Mouse (Mus musculus) gastrocnemius, postnatal 25 days (tissue): ENCODE data around the gene Cldn4. TPM values are rescaled to one million over a fixed set of nuclear protein-coding genes. Genes with fewer than 3 reads are reported as not detected.

Experiments
- DNase-seq: peaks from one replicate; pipeline ENCODE4 v3.0.0; 2022
- total RNA-seq, 2 experiments: library from RNA; stranded (reverse); gene quantifications; 1 replicate in 1 of 2; 2 replicates in 1 of 2; pipeline ENCODE4 v1.2.3; 2021

Cldn4 gene
- total RNA-seq, 2 experiments from 2014 or later: not detected

- DNase-seq: peak; percentile 86
Measured at GRCm38 (mm10) chr5:134932179-134932902, 14.4 kb downstream of the Cldn4 start, which contains the start of gene Mettl27. Mettl27 (plus strand) TSS chr5:134932368.

- DNase-seq: no peak
Measured at GRCm38 (mm10) chr5:134929988-134930387, 16.7 kb downstream of the Cldn4 start.

DNA sequence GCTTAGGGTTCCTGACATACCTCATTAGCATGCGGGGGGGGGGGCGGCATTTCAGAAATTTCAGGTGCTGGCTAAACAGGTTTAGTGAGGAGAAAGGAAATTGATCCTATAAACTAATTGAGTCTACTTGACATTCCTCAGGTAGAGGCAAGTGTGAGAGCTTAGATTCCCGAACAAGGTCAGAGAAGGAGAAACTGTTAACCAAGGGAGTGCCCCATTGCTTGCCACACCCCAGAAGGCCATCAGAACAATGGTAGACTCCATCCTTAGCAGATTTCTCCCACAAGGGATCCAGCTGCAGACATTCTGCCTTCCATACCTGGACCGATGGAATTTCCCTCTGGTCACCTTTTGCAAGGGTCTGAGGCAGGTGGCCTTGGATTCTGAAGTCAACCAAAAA, 20.0 kb downstream of the Cldn4 start:
- no peak for DNase-seq

GRCm38 (mm10) chr5:134923141-134923540, 23.6 kb downstream of the Cldn4 start:
- no peak for DNase-seq

DNA sequence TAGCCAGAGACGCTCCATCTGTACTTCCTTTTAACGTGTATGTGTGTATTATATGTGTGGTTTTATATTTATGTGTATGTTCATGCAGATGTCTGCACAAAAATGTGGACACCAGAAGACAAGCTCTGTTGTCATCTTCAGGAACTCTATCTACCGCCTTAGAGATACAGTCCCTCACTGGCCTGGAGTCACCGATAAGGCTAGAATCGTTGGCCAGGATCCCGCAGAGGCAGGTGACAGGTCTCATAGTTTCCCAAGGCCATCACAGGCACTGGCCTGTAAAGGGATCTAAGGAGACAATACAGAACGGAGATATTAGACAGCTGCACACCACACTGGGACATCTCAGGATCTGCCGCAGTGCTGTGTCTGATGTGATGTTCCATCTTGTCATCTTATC, 25.6 kb downstream of the Cldn4 start:
- DNase-seq: no peak

- DNase-seq: no peak
Measured at GRCm38 (mm10) chr5:134920106-134920687, 26.5 kb downstream of the Cldn4 start.

DNA sequence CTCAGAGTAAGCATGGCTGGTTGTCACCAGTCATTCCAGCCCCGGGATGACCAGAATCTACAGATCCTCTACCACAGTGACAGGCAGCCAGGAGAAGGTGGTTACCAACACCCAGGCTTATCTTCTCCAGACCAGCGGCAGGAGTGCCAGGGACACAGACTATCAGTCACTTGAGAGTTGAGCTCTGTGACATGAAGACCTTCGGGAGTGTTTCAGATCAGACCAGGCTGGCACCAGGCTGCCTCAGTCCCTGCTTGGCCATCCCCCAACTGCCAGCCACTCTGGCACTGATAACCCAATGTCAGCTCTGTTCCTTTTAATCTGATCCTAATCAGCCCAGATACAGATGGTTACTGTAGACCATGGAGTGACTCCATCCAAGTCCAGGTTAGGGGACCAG, 27.6 kb downstream of the Cldn4 start:
- no peak for DNase-seq

GRCm38 (mm10) chr5:134918071-134918832, 28.5 kb downstream of the Cldn4 start:
- DNase-seq: no peak

GRCm38 (mm10) chr5:134915311-134915710, 31.4 kb downstream of the Cldn4 start, which contains the start of gene Cldn13:
Cldn13 (minus strand) TSS chr5:134915526.
- no peak for DNase-seq

- DNase-seq: no peak
Measured at GRCm38 (mm10) chr5:134914510-134914909, 32.2 kb downstream of the Cldn4 start.

GRCm38 (mm10) chr5:134913753-134914152, 33.0 kb downstream of the Cldn4 start:
- DNase-seq: no peak

- no peak for DNase-seq
Measured at GRCm38 (mm10) chr5:134913352-134913751, 33.4 kb downstream of the Cldn4 start.

GRCm38 (mm10) chr5:134911901-134912300, 34.8 kb downstream of the Cldn4 start:
- DNase-seq: no peak

DNA sequence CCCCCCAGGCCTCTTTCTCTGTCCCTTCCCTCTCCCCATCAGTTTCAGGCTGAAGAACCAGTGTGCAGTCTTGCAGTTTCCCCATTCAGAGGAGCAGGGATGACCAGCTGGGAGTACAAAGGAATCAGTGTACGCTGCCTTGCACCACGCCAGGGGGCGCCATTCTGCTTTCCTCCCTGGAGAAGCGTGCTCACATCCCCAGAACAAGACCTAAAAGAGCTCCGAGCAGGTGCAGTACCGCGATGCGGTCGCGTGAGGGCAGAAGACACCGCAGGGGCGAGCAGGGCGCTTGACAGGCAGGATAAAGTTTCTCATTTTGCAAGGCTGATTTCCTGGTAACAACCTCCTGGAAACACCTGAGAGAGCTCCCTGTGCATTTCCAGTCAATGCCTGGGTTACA, 39.6 kb downstream of the Cldn4 start:
- peak; percentile 84 for DNase-seq

GRCm38 (mm10) chr5:134906633-134907032, 40.1 kb downstream of the Cldn4 start, which contains the start of gene Tmem270:
Tmem270 (minus strand) TSS chr5:134906733.
- DNase-seq: no peak

DNA sequence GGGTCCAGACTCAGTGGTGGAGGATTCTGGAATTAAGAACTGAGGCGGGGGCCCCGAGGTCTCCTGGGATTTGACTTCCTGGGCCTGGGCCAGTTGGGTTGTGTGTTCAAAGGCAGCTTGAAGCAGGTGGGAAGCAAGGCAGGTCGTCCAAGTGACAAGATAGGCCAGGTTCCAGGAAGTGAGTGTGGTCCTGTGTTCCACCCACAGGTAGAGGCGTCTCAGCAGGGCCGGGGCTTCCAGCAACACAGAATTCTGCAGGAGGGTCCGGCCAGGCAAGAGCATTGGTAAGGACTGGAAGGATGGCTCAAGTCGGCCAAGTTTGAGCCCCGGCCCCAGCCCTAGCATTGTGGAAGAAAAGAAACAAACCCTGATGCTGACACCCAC, 45.1 kb downstream of the Cldn4 start:
- no peak for DNase-seq

GRCm38 (mm10) chr5:134901012-134901643, 45.6 kb downstream of the Cldn4 start:
- no peak for DNase-seq

DNA sequence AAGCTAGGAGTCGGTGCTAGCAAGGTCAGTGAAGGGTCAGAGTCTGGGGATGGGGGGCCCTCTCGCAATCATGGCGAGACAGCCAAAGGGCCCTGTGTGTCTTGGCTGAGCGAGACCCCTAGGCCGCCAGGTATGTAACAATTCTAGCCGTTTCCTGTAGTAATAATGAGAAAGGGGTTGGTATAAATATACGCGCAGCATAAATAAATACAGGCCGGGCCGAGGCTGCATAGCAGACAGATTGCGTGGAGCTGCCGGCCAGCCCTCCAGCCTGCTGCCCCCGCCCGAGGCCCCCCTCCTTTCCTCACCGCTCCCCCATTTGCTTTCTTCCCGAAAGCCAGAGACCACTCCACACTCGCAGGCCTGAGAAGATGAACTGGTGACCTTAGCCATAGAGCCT, 49.1 kb downstream of the Cldn4 start:
- DNase-seq: no peak

GRCm38 (mm10) chr5:134896965-134897364, 49.8 kb downstream of the Cldn4 start:
- no peak for DNase-seq

GRCm38 (mm10) chr5:134895291-134895690, 51.4 kb downstream of the Cldn4 start:
- peak; percentile 63 for DNase-seq
